Mouse (Mus musculus) forebrain, embryonic 15.5 days (tissue): ENCODE measurements at regions not wholly inside any gene's neighbourhood (a gene's known extent, or its start where the extent isn't known, plus 50 kb on each side); places are given as distances from the start of the nearest gene placed in this dataset.

Source experiments
- ATAC-seq: fragments of 200-750 bp; cut with Nextera tagmentation; replicated peaks from 2 replicates; pipeline ENCODE4 v1.8.0; 2017; ENCODE audit warnings: mild to moderate bottlenecking, moderate TSS enrichment, moderate library complexity
- H3K27ac ChIP-seq: fragments of 300-500 bp; sonication (generic); replicated peaks from 2 replicates; pipeline ENCODE4 v1.5.1; 2015; ENCODE audit warnings: mild to moderate bottlenecking, inconsistent platforms
- H3K27me3 ChIP-seq: fragments of 300-500 bp; sonication (generic); 2 replicates; pipeline ENCODE4 v1.6.1; 2015; ENCODE audit warnings: inconsistent platforms
- H3K36me3 ChIP-seq: fragments of 300-500 bp; sonication (generic); 2 replicates; pipeline ENCODE4 v1.6.1; 2015; ENCODE audit warnings: mild to moderate bottlenecking, inconsistent platforms
- H3K4me1 ChIP-seq: fragments of 300-500 bp; sonication (generic); 2 replicates; pipeline ENCODE4 v1.6.1; 2015; ENCODE audit warnings: inconsistent platforms
- H3K4me2 ChIP-seq: fragments of 300-500 bp; sonication (generic); replicated peaks from 2 replicates; pipeline ENCODE4 v1.6.1; 2015; ENCODE audit warnings: mild to moderate bottlenecking, inconsistent platforms
- H3K4me3 ChIP-seq: fragments of 300-500 bp; sonication (generic); 2 replicates; pipeline ENCODE4 v1.5.1; 2015; ENCODE audit warnings: mild to moderate bottlenecking, inconsistent platforms
- H3K9ac ChIP-seq: fragments of 300-500 bp; sonication (generic); replicated peaks from 2 replicates; pipeline ENCODE4 v1.6.1; 2015; ENCODE audit warnings: mild to moderate bottlenecking, inconsistent platforms
- H3K9me3 ChIP-seq: fragments of 300-500 bp; sonication (generic); 2 replicates; pipeline ENCODE4 v1.6.1; 2016; ENCODE audit warnings: inconsistent platforms
- WGBS: fragments of 180-500 bp; shearing (Covaris S2); methylation state at CpG from one replicate; pipeline ENCODE4 v1.1.7; 2015; ENCODE audit warnings: mixed read lengths; 5-methylcytosine and 5-hydroxymethylcytosine counted together

DNA sequence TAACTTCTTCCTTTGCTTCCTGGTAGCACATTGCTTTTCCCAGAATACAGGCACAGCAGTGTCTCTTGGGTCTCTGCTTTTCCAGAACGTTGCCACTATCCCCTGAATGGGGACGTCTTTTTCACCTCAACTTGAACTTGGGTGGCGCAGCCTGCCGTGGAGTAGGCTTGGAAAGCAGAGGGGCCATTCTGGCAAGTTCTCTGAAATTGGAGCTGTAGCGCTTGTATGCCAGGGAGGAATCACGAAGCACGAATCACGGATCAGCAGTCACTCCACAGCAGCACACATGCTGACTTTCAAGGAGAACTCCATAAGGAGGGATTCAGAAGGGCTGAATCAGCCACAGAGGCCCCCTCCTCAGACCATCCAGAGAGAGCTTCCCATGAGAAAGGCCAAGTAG lies 351.2 kb downstream of the Bcor start:
- no peak overlapping the region for H3K4me3 ChIP-seq
- no peak overlapping the region for H3K9ac ChIP-seq
- H3K27me3 ChIP-seq, result no peaks in the 10 kb centered on the region
- no peak for ATAC-seq
- H3K4me2 ChIP-seq, result no peak overlapping the region
- no peaks in the 10 kb centered on the region for H3K36me3 ChIP-seq
- WGBS, result 47% methylated on average over 8 of the region's 8 CpGs
- no peak overlapping the region for H3K27ac ChIP-seq
- H3K4me1 ChIP-seq, result peaks cover 12% of the 10 kb centered on the region
- no peaks in the 10 kb centered on the region for H3K9me3 ChIP-seq

DNA sequence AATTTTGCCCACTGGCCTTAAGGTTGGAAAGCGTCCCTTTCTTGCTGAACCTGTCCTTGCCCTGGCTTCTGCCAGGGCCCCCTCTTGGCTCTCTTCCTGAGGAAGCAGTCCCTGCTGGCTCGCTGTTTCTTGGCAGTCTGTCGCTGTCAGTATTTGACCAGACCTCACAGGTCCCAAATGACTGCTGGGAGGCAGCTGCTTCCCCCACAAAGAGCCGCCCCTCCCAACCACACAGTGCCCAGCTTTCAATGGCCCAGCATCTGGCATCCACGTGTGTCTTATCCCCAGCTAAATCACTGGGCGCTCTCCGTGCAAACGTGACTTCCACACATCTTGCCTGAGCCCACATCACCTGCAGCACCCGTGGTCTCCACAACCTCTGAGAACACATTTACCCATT lies 345.3 kb downstream of the Bcor start:
- no peaks in the 10 kb centered on the region for H3K27me3 ChIP-seq
- no peaks in the 10 kb centered on the region for H3K4me1 ChIP-seq
- H3K36me3 ChIP-seq, result no peaks in the 10 kb centered on the region
- peak; percentile 51; the same call in 1 of the 2 replicates for ATAC-seq
- no peak overlapping the region for H3K4me3 ChIP-seq
- WGBS, result 34% methylated on average over 9 of the region's 9 CpGs
- no peak overlapping the region for H3K4me2 ChIP-seq
- no peak overlapping the region for H3K9ac ChIP-seq
- no peaks in the 10 kb centered on the region for H3K9me3 ChIP-seq
- no peak overlapping the region for H3K27ac ChIP-seq

GRCm38 (mm10) chrX:11815864-11816263 lies 344.3 kb downstream of the Bcor start:
- whole genome bisulfite sequencing, result 91% methylated on average over 4 of the region's 4 CpGs
- Histone ChIP-seq H3K27ac (no peak overlapping the region), H3K4me3 (no peak overlapping the region), H3K4me2 (no peak overlapping the region), H3K27me3 (no peaks in the 10 kb centered on the region), H3K4me1 (no peaks in the 10 kb centered on the region), H3K9ac (no peak overlapping the region), H3K36me3 (no peaks in the 10 kb centered on the region), H3K9me3 (no peaks in the 10 kb centered on the region)
- no peak for ATAC-seq

- no peak overlapping the region for H3K9ac ChIP-seq
- no peaks in the 10 kb centered on the region for H3K9me3 ChIP-seq
- H3K27me3 ChIP-seq, result no peaks in the 10 kb centered on the region
- ATAC-seq, result no peak
- H3K4me2 ChIP-seq, result no peak overlapping the region
- H3K4me3 ChIP-seq, result no peak overlapping the region
- H3K27ac ChIP-seq, result no peak overlapping the region
- 95% methylated on average over 3 of the region's 3 CpGs for WGBS
- no peaks in the 10 kb centered on the region for H3K36me3 ChIP-seq
- H3K4me1 ChIP-seq, result peaks cover 13% of the 10 kb centered on the region
Observed at GRCm38 (mm10) chrX:11818634-11819033, 341.5 kb downstream of the Bcor start.

GRCm38 (mm10) chrX:11821165-11821564 lies 339.0 kb downstream of the Bcor start:
- Histone ChIP-seq H3K27me3 (no peaks in the 10 kb centered on the region), H3K4me1 (peaks cover 13% of the 10 kb centered on the region), H3K4me2 (no peak overlapping the region), H3K36me3 (no peaks in the 10 kb centered on the region), H3K9ac (no peak overlapping the region), H3K27ac (no peak overlapping the region), H3K9me3 (no peaks in the 10 kb centered on the region), H3K4me3 (no peak overlapping the region)
- WGBS, result 66% methylated on average over 2 of the region's 2 CpGs
- no peak for ATAC-seq

DNA sequence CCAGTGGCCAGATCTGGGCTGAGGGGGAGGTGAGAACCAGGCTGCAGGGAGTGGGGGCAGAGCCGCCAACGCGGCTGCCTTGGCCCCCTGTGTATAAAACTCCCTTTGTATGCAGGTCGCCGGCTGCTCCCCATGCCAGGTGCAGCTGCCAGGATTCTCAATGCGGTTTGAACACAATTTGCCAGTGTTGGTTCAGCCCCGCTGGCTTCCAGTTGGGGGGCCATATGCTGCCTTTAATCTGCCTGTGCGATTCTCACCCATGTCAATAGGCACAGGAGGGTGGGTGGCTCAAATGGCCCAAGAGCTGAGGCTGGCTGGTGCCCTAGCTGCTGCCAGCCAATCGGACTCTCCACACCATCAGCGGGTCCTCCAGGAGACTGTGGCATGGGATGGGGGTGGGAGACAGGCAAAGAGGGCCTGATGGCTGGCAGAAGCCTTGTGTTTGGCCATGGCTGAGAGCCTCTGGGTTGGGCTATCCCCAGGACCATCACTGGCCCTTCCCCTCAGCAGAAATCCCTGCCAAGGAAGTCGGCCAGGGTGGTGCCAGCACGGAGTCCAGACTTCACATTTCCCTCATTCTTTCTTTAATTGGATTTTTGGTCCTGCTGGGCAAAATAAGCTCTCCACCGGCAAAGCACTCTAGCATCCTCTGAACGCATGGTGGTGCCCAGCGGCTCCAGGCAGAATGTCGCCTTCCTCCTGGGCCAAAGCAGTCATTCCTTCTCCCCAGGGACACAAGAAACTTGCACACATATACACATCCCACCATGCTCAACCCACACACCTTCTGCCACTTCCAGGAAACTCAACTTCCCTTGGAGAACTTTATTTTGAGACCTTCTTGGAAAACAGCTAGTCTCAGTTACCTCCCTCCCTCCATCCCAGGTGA lies 338.0 kb downstream of the Bcor start:
- no peaks in the 10 kb centered on the region for H3K36me3 ChIP-seq
- no peak overlapping the region for H3K4me2 ChIP-seq
- peak overlapping the region; percentile 24; the same call in 1 of the 2 replicates for H3K27ac ChIP-seq
- peak; percentile 88 for ATAC-seq
- 29% methylated on average over 16 of the region's 16 CpGs for WGBS
- no peaks in the 10 kb centered on the region for H3K27me3 ChIP-seq
- no peak overlapping the region for H3K4me3 ChIP-seq
- no peak overlapping the region for H3K9ac ChIP-seq
- peaks cover 22% of the 10 kb centered on the region for H3K4me1 ChIP-seq
- no peaks in the 10 kb centered on the region for H3K9me3 ChIP-seq

GRCm38 (mm10) chrX:11825948-11826347 lies 334.2 kb downstream of the Bcor start:
- Histone ChIP-seq H3K4me3 (no peak overlapping the region), H3K27ac (no peak overlapping the region), H3K4me2 (no peak overlapping the region), H3K9me3 (no peaks in the 10 kb centered on the region), H3K36me3 (no peaks in the 10 kb centered on the region), H3K27me3 (no peaks in the 10 kb centered on the region), H3K9ac (no peak overlapping the region), H3K4me1 (peaks cover 25% of the 10 kb centered on the region)
- 85% methylated on average over 1 of the region's 1 CpGs for WGBS
- ATAC-seq, result no peak

GRCm38 (mm10) chrX:11826737-11827408 lies 333.3 kb downstream of the Bcor start:
- no peaks in the 10 kb centered on the region for H3K9me3 ChIP-seq
- no peak overlapping the region for H3K9ac ChIP-seq
- ATAC-seq, result peak; percentile 71
- H3K4me1 ChIP-seq, result peaks cover 21% of the 10 kb centered on the region
- no peaks in the 10 kb centered on the region for H3K27me3 ChIP-seq
- H3K27ac ChIP-seq, result peak overlapping the region; percentile 37
- no peak overlapping the region for H3K4me3 ChIP-seq
- WGBS, result 21% methylated on average over 20 of the region's 20 CpGs
- peak overlapping the region; percentile 24 for H3K4me2 ChIP-seq
- H3K36me3 ChIP-seq, result no peaks in the 10 kb centered on the region

- no peak for ATAC-seq
- no peak overlapping the region for H3K4me3 ChIP-seq
- peaks cover 12% of the 10 kb centered on the region for H3K4me1 ChIP-seq
- no peak overlapping the region for H3K27ac ChIP-seq
- 74% methylated on average over 12 of the region's 12 CpGs for WGBS
- no peaks in the 10 kb centered on the region for H3K36me3 ChIP-seq
- H3K9me3 ChIP-seq, result no peaks in the 10 kb centered on the region
- H3K4me2 ChIP-seq, result no peak overlapping the region
- H3K9ac ChIP-seq, result no peak overlapping the region
- no peaks in the 10 kb centered on the region for H3K27me3 ChIP-seq
Observed at GRCm38 (mm10) chrX:11829411-11830002, 330.6 kb downstream of the Bcor start.

DNA sequence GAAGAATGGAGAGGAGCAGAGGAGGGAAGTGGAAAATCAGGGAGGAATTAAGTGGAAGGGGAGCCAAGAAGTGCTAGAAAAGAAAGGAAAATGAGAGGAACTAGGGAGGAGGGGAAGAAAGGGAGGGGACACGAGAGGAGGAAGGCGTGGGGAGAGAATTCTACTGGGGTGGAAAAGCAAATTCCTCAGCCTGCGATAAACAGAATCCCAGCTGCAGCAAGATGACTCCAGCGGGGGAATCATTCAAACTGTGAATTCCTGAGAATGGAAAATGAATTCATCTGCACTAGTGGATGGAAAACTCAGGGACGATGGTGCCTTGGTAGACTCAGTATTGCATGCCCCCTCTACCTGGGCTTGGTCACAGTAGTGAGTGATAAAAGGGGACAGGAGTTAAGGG lies 322.6 kb downstream of the Bcor start:
- no peaks in the 10 kb centered on the region for H3K9me3 ChIP-seq
- no peak for ATAC-seq
- peaks cover 8% of the 10 kb centered on the region for H3K4me1 ChIP-seq
- no peak overlapping the region for H3K9ac ChIP-seq
- H3K36me3 ChIP-seq, result no peaks in the 10 kb centered on the region
- H3K4me3 ChIP-seq, result no peak overlapping the region
- H3K4me2 ChIP-seq, result no peak overlapping the region
- no peaks in the 10 kb centered on the region for H3K27me3 ChIP-seq
- 74% methylated on average over 5 of the region's 5 CpGs for WGBS
- no peak overlapping the region for H3K27ac ChIP-seq

- H3K4me2 ChIP-seq, result no peak overlapping the region
- H3K9me3 ChIP-seq, result no peaks in the 10 kb centered on the region
- no peak overlapping the region for H3K9ac ChIP-seq
- H3K36me3 ChIP-seq, result no peaks in the 10 kb centered on the region
- no peak overlapping the region for H3K27ac ChIP-seq
- peaks cover 8% of the 10 kb centered on the region for H3K4me1 ChIP-seq
- 53% methylated on average over 12 of the region's 12 CpGs for WGBS
- H3K27me3 ChIP-seq, result no peaks in the 10 kb centered on the region
- ATAC-seq, result no peak
- no peak overlapping the region for H3K4me3 ChIP-seq
Observed at GRCm38 (mm10) chrX:11839665-11840245, 320.4 kb downstream of the Bcor start.
